Mouse (Mus musculus) heart, adult 2 months (tissue): ENCODE data around the gene Fkbp5. TPM values are rescaled to one million over a fixed set of nuclear protein-coding genes. Genes with fewer than 3 reads are reported as not detected.
"Not testable (repeated sequence)": the region's sequence is repeated elsewhere in the genome, so short reads cannot be mapped to it uniquely, and the experiment has no call there.

ENCODE experiments used
- DNase-seq, 2 experiments: peaks; one replicate each; pipeline ENCODE4 v3.0.0; 2021
- H3K27ac ChIP-seq: fragments of 200-600 bp; 2 replicates; pipeline ENCODE4 v1.8.1; 2022
- H3K27me3 ChIP-seq: fragments of 200-500 bp; 2 replicates; pipeline ENCODE4 v1.6.1; 2012; ENCODE audit warnings: mild to moderate bottlenecking, low read length, inconsistent platforms, mixed read lengths; ENCODE audit not compliant: control insufficient read depth, insufficient read depth
- H3K36me3 ChIP-seq: fragments of 200-500 bp; 2 replicates; pipeline ENCODE4 v1.6.1; 2012; ENCODE audit warnings: low read length, inconsistent platforms; ENCODE audit not compliant: control insufficient read depth, insufficient read depth
- H3K4me1 ChIP-seq: fragments of 200-500 bp; 2 replicates; pipeline ENCODE4 v1.6.1; 2011; ENCODE audit warnings: low read length; ENCODE audit not compliant: control insufficient read depth, insufficient read depth
- H3K4me3 ChIP-seq: fragments of 200-600 bp; 2 replicates; pipeline ENCODE4 v1.8.1; 2022
- H3K79me2 ChIP-seq: fragments of 200-500 bp; replicated peaks from 2 replicates; pipeline ENCODE4 v1.6.1; 2012; ENCODE audit warnings: mild to moderate bottlenecking, inconsistent platforms, low read length, moderate library complexity, mixed read lengths; ENCODE audit not compliant: control insufficient read depth, insufficient read depth
- H3K9ac ChIP-seq: fragments of 200-500 bp; 2 replicates; pipeline ENCODE4 v1.6.1; 2012; ENCODE audit warnings: low read depth, mild to moderate bottlenecking, control low read depth, inconsistent platforms, low read length, mixed read lengths
- CTCF ChIP-seq: fragments of 200-600 bp; IDR thresholded peaks from 2 replicates; pipeline ENCODE4 v1.8.1; 2022; ENCODE audit warnings: antibody characterized with exemption, mild to moderate bottlenecking, moderate library complexity
- EP300 ChIP-seq: fragments of 200-500 bp; IDR thresholded peaks from 2 replicates; pipeline ENCODE4 v1.6.1; 2011; ENCODE audit warnings: low read depth, low read length, control low read depth; ENCODE audit not compliant: insufficient read depth
- POLR2A ChIP-seq: fragments of 200-500 bp; IDR thresholded peaks from 2 replicates; pipeline ENCODE4 v1.6.1; 2011; ENCODE audit warnings: mild to moderate bottlenecking, low read depth, low read length, control low read depth; ENCODE audit not compliant: insufficient read depth
- WGBS: fragments of 180-500 bp; shearing (Covaris S2); methylation state at CpG from one replicate; pipeline ENCODE4 v1.1.7; 2018; 5-methylcytosine and 5-hydroxymethylcytosine counted together
- intact Hi-C: fragments of 180-260 bp; cut with DNase I; formaldehyde crosslinking; loops from one replicate; pipeline ENCODE4 v1.15.1; 2025
- polyA plus RNA-seq: library from polyadenylated mRNA; depleted of rRNA; stranded (reverse); fragments of >200 nt; gene quantifications from 2 replicates; pipeline ENCODE4 v1.2.3, GENCODE M21; 2012
- total RNA-seq, 2 experiments: library from RNA; stranded (reverse); gene quantifications; 2 replicates each; pipeline ENCODE4 v1.2.3; 2021

The Fkbp5 gene
- total and polyA plus RNA-seq, 3 experiments: 8.5 to 70.2 (median 63.3) TPM

DNA sequence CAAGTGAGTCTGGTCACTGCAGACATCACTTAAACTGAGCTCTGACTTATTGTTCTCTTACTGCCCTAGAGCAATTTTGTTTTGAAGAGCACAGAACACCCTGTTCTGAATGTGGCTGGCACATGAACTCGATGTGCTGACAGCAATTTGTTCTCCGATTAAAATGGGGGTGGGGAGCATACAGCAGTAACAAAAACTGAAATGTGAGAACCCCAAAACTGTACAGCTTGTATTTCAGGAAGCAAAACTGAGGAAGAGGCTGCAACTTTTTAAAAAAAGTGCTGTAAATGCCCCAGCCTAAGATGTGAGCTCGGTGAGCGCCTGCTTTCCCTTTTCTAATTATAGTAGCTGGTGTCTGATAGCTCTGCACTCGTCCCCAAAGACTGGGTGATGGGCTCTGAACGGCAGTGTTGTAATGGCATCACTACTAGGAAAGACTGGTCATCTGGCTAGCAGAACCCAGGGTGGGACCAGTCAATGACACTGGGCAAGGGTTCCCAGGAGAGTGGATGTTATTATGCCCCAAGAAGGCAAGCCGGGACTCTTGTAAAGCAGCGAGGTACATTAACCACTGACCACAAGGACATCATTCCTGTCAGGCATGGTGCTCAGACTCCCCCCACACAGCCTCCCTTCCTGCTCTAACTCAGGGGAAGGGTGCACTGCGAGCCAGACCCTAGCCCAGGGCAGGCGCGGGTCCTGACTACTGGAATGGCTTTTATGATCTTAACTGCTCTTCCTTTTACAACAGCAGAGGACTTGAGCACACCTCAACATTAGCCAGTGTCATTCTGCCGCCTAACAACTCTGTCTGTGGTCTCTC, 96.9 kb downstream of the Fkbp5 start:
- Histone ChIP-seq H3K27ac (peak overlapping the region; percentile 87), H3K9ac (peak overlapping the region; percentile 47), H3K4me3 (peak overlapping the region; percentile 14; the same call in 1 of the 2 replicates), H3K36me3 (peaks cover 9% of the 10 kb centered on the region), H3K79me2 (no peaks in the 10 kb centered on the region), H3K27me3 (no peaks in the 10 kb centered on the region), H3K4me1 (peaks cover 14% of the 10 kb centered on the region)
- DNase-seq: peak; percentile 64 to 69
- WGBS: 26% methylated on average over 12 of the region's 12 CpGs
- TF ChIP-seq POLR2A (peak; percentile 45; the same call in 1 of the 2 replicates), EP300 (peak; percentile 62; the same call in 1 of the 2 replicates), CTCF (no peak)
- intact Hi-C loops: loop anchor here (1.0 kb wide), 1 partner anchor 103 kb away; no protein-coding TSS in a partner anchor

- no peak for TF ChIP-seq POLR2A
- no peak for TF ChIP-seq CTCF
- no peak for TF ChIP-seq EP300
- DNase-seq: peak; percentile 30 to 52
- Histone ChIP-seq H3K4me1 (peaks cover 14% of the 10 kb centered on the region), H3K9ac (peak overlapping the region; percentile 1; the same call in 1 of the 2 replicates), H3K27me3 (no peaks in the 10 kb centered on the region), H3K36me3 (peaks cover 9% of the 10 kb centered on the region), H3K79me2 (no peaks in the 10 kb centered on the region), H3K4me3 (no peak overlapping the region), H3K27ac (peak overlapping the region; percentile 87)
- 75% methylated on average over 6 of the region's 6 CpGs for WGBS
- intact Hi-C loops: loop anchor here (1.0 kb wide), 1 partner anchor 104 kb away; no protein-coding TSS in a partner anchor
These were observed 97.7 kb downstream of the Fkbp5 start for GRCm38 (mm10) chr17:28419636-28420035.

GRCm38 (mm10) chr17:28418954-28419353, 98.4 kb downstream of the Fkbp5 start:
- H3K4me3 ChIP-seq: no peak overlapping the region
- TF ChIP-seq CTCF: peak; percentile 65
- no peak for TF ChIP-seq POLR2A
- TF ChIP-seq EP300: no peak
- no peak overlapping the region for H3K9ac ChIP-seq
- 93% methylated on average over 1 of the region's 1 CpGs for WGBS
- intact Hi-C loops: no loop called here
- H3K36me3 ChIP-seq: peaks cover 9% of the 10 kb centered on the region
- H3K4me1 ChIP-seq: peaks cover 14% of the 10 kb centered on the region
- no peak for DNase-seq
- H3K27me3 ChIP-seq: no peaks in the 10 kb centered on the region
- no peaks in the 10 kb centered on the region for H3K79me2 ChIP-seq
- H3K27ac ChIP-seq: peak overlapping the region; percentile 87

- H3K36me3 ChIP-seq, DNase-seq, H3K9ac ChIP-seq, H3K4me3 ChIP-seq, H3K27me3 ChIP-seq, H3K27ac ChIP-seq, H3K79me2 ChIP-seq, intact Hi-C loops: not testable (repeated sequence)
- peaks cover 14% of the 10 kb centered on the region for H3K4me1 ChIP-seq
These were observed 98.8 kb downstream of the Fkbp5 start for GRCm38 (mm10) chr17:28418481-28418880.

GRCm38 (mm10) chr17:28417771-28418170, 99.6 kb downstream of the Fkbp5 start:
- Histone ChIP-seq H3K36me3 (peaks cover 9% of the 10 kb centered on the region), H3K4me1 (peaks cover 14% of the 10 kb centered on the region), H3K27me3 (no peaks in the 10 kb centered on the region), H3K9ac (no peak overlapping the region), H3K4me3 (no peak overlapping the region), H3K79me2 (no peaks in the 10 kb centered on the region), H3K27ac (no peak overlapping the region)
- intact Hi-C loops: no loop called here
- 81% methylated on average over 5 of the region's 5 CpGs for WGBS
- no peak for TF ChIP-seq CTCF
- TF ChIP-seq POLR2A: no peak
- TF ChIP-seq EP300: no peak
- no peak for DNase-seq

DNA sequence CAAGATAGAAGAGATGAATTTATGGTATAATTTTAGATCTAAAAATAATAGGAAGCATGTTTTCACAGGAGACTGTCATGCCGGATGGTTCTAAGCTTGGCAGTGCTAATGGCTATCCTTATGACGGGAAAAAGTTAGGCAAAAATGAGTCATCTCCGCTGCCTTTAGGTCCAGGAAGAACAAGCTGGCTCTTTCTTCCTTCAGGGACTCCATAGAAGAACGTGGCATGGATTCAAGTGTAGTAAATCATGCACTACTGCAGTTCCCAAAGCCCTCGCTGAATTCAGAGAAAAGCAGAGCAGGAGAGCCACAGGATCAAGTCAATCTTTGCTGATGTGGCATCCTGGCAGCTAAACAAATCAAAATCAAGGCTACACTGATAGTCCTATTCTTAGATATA, 102.1 kb downstream of the Fkbp5 start:
- intact Hi-C loops: no loop called here
- Histone ChIP-seq H3K4me3 (no peak overlapping the region), H3K9ac (no peak overlapping the region), H3K27me3 (no peaks in the 10 kb centered on the region), H3K4me1 (peaks cover 10% of the 10 kb centered on the region), H3K27ac (no peak overlapping the region), H3K79me2 (no peaks in the 10 kb centered on the region), H3K36me3 (peaks cover 7% of the 10 kb centered on the region)
- WGBS: 50% methylated on average over 5 of the region's 5 CpGs
- no peak for DNase-seq
- TF ChIP-seq POLR2A (no peak), EP300 (no peak), CTCF (no peak)
